10 mouse cellular contexts compared by ENCODE assay signal in the genomic region with DNA sequence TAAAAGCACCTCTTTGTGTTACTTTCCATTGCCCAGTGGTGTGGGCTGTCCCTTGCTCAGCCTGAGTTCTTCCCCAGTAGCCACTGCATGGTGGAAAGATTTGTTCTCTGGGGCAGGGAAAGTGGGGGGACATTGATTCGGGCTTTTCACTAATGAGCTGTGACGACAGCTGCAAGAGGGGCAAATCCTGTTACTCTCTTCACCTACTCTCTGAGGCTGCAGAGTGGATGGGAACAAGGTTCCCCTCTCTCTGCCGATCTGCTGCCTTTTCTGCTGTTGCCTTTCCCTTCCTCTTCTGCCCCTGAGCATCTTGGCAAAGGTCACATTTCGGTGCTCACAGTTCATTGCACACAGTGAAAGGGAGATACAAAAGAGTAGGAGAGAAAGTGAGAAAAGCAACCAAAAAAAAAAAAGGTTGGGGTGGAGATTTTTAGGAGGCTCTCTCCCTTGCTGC. TPM values are rescaled to one million over a fixed set of nuclear protein-coding genes. Genes with fewer than 3 reads are reported as not detected.
DNase-seq lines count a peak whose midpoint lies in the region; ATAC-seq and TF ChIP-seq lines count a peak whose summit lies in the region.
"Had no signal": no experiment of that assay in that cellular context is flagged by ENCODE, and none has a peak within 500 bp of the region (broad histone marks: within the 10 kb centered on the region; RNA-seq: fewer than 3 reads in every experiment).

No protein-coding gene starts in this region.

- no peak for ATAC-seq in liver, embryonic 12.5 days
- ATAC-seq in liver, embryonic 11.5 days (replicated peaks; ENCODE audit: low FRiP score): no peak
- ATAC-seq in embryonic facial prominence, embryonic 14.5 days (ENCODE audit: low read depth): peak; percentile 34; the same call in 1 of the 2 replicates
- ATAC-seq in limb, embryonic 14.5 days (ENCODE audit: low FRiP score, low read depth): no peak
- ATAC-seq in erythroid progenitor cell, adult 5-6 weeks (replicated peaks; ENCODE audit: low FRiP score, poor library complexity, severe bottlenecking): no peak

- H3K27ac ChIP-seq in liver, embryonic 12.5 days: no peak overlapping the region
- H3K27ac ChIP-seq in liver, embryonic 11.5 days (ENCODE audit: low read depth, low read length): no peak overlapping the region
- H3K27ac ChIP-seq in embryonic facial prominence, embryonic 14.5 days (replicated peaks; ENCODE audit: low read depth, low read length): no peak overlapping the region
- H3K27ac ChIP-seq in limb, embryonic 14.5 days (replicated peaks; ENCODE audit: low read depth, low read length): 0 out of 2 replicates have a peak overlapping the region, but pooled peaks have one; percentile 33
- H3K27ac ChIP-seq: gastrocnemius, adult 2 months had no signal

- WGBS in liver, embryonic 12.5 days (ENCODE audit: insufficient replicate concordance): 42% methylated on average over 4 of the region's 4 CpGs
- 32% methylated on average over 4 of the region's 4 CpGs for WGBS in liver, embryonic 11.5 days
- 3% methylated on average over 4 of the region's 4 CpGs for whole genome bisulfite sequencing in embryonic facial prominence, embryonic 14.5 days
- 7% methylated on average over 4 of the region's 4 CpGs for WGBS in limb, embryonic 14.5 days

- H3K4me3 ChIP-seq in liver, embryonic 12.5 days: no peak overlapping the region
- no peak overlapping the region for H3K4me3 ChIP-seq in liver, embryonic 11.5 days (ENCODE audit: low read depth, low read length)
- no peak overlapping the region for H3K4me3 ChIP-seq in embryonic facial prominence, embryonic 14.5 days (ENCODE audit: low read depth, low read length)
- no peak overlapping the region for H3K4me3 ChIP-seq in limb, embryonic 14.5 days (replicated peaks; ENCODE audit: low read length)
- H3K4me3 ChIP-seq: gastrocnemius, adult 2 months had no signal

- H3K27me3 ChIP-seq in liver, embryonic 12.5 days (replicated peaks): no peaks in the 10 kb centered on the region
- H3K27me3 ChIP-seq in liver, embryonic 11.5 days (replicated peaks; ENCODE audit: control insufficient read depth, insufficient read depth, low read length): no peaks in the 10 kb centered on the region
- no peaks in the 10 kb centered on the region for H3K27me3 ChIP-seq in embryonic facial prominence, embryonic 14.5 days (replicated peaks; ENCODE audit: control insufficient read depth, insufficient read depth, low read length)
- no peaks in the 10 kb centered on the region for H3K27me3 ChIP-seq in limb, embryonic 14.5 days (ENCODE audit: control insufficient read depth, insufficient read depth, low read length)

- H3K36me3 ChIP-seq in liver, embryonic 12.5 days: no peaks in the 10 kb centered on the region
- H3K36me3 ChIP-seq in liver, embryonic 11.5 days (ENCODE audit: control insufficient read depth, insufficient read depth, low read length): no peaks in the 10 kb centered on the region
- H3K36me3 ChIP-seq in embryonic facial prominence, embryonic 14.5 days (ENCODE audit: control insufficient read depth, insufficient read depth, low read length): no peaks in the 10 kb centered on the region
- H3K36me3 ChIP-seq in limb, embryonic 14.5 days (ENCODE audit: control insufficient read depth, insufficient read depth, low read length): no peaks in the 10 kb centered on the region

- peaks cover 14% of the 10 kb centered on the region for H3K4me1 ChIP-seq in liver, embryonic 12.5 days
- H3K4me1 ChIP-seq in liver, embryonic 11.5 days (replicated peaks; ENCODE audit: control insufficient read depth, insufficient read depth, low read length): no peaks in the 10 kb centered on the region
- peaks cover 12% of the 10 kb centered on the region; the same call in 1 of the 2 replicates for H3K4me1 ChIP-seq in embryonic facial prominence, embryonic 14.5 days (ENCODE audit: control insufficient read depth, insufficient read depth, low read length)
- no peaks in the 10 kb centered on the region for H3K4me1 ChIP-seq in limb, embryonic 14.5 days (ENCODE audit: control insufficient read depth, insufficient read depth, low read length)

- H3K9me3 ChIP-seq in liver, embryonic 12.5 days (replicated peaks): no peaks in the 10 kb centered on the region
- no peaks in the 10 kb centered on the region for H3K9me3 ChIP-seq in liver, embryonic 11.5 days (ENCODE audit: control insufficient read depth, low read length)
- H3K9me3 ChIP-seq in embryonic facial prominence, embryonic 14.5 days (ENCODE audit: control insufficient read depth, low read length): no peaks in the 10 kb centered on the region
- H3K9me3 ChIP-seq in limb, embryonic 14.5 days (ENCODE audit: control insufficient read depth, low read length): no peaks in the 10 kb centered on the region

- H3K4me2 ChIP-seq in liver, embryonic 12.5 days: peak overlapping the region; percentile 3; the same call in 1 of the 2 replicates
- no peak overlapping the region for H3K4me2 ChIP-seq in liver, embryonic 11.5 days
- no peak overlapping the region for H3K4me2 ChIP-seq in embryonic facial prominence, embryonic 14.5 days (ENCODE audit: low read depth, low read length)
- no peak overlapping the region for H3K4me2 ChIP-seq in limb, embryonic 14.5 days (replicated peaks; ENCODE audit: low read depth, low read length, severe bottlenecking)

- no peak for DNase-seq in liver, embryonic 11.5 days (ENCODE audit: low spot score)
- DNase-seq in embryonic facial prominence, embryonic 14.5 days (ENCODE audit: low spot score): peak; percentile 39
- no peak for DNase-seq in limb, embryonic 14.5 days (ENCODE audit: low spot score)
- DNase-seq in retina, postnatal 1 day: peak; percentile 76
- DNase-seq in lung, postnatal 25 days (ENCODE audit: low spot score): no peak
- no peak for DNase-seq in right cerebral cortex, postnatal 4 days
- DNase-seq: gastrocnemius, adult 2 months had no signal

- TF ChIP-seq POLR2A in limb, embryonic 14.5 days (IDR thresholded peaks at IDR 0.05; ENCODE audit: borderline replicate concordance, extremely low read depth, insufficient read depth, insufficient read length): no peak

- no peak overlapping the region for H3K9ac ChIP-seq in liver, embryonic 12.5 days
- H3K9ac ChIP-seq in liver, embryonic 11.5 days (ENCODE audit: low read depth, low read length): no peak overlapping the region
- no peak overlapping the region for H3K9ac ChIP-seq in embryonic facial prominence, embryonic 14.5 days (ENCODE audit: low read depth, low read length)
- H3K9ac ChIP-seq in limb, embryonic 14.5 days (ENCODE audit: low read depth, low read length, severe bottlenecking): no peak overlapping the region

RNA-seq across cellular contexts. Expression of a gene that starts 50.4 kb away (rescaled TPM):
- 8.8 and 10.4 TPM in 2 replicates for polyA plus RNA-seq in liver, embryonic 12.5 days (2016; fragmentation: Nextera tagmentation; extraction: Ambion mirVana)
- 11.9 and 13.3 TPM in 2 replicates for polyA plus RNA-seq in liver, embryonic 11.5 days (2014; fragmentation: Nextera tagmentation; extraction: Ambion mirVana)
- 3.1 and 3.7 TPM in 2 replicates for polyA plus RNA-seq in embryonic facial prominence, embryonic 14.5 days (2014; fragmentation: Nextera tagmentation; extraction: Ambion mirVana)
- polyA plus RNA-seq in limb, embryonic 14.5 days (2012; rRNA removed): 4.8 and 6.1 TPM in 2 replicates
- polyA plus RNA-seq in limb, embryonic 14.5 days (2014; fragmentation: Nextera tagmentation; extraction: Ambion mirVana): 3.0 and 4.1 TPM in 2 replicates
- 66.0 and 83.0 TPM in 2 replicates for total RNA-seq in erythroid progenitor cell, adult 5-6 weeks (2015; ENCODE audit: low replicate concordance)
- 56.0 and 89.0 TPM in 2 replicates for total RNA-seq in erythroid progenitor cell, adult 5-6 weeks (2017; ENCODE audit: low replicate concordance)

RNA-seq across cellular contexts. Expression of a gene that starts 56.8 kb away (rescaled TPM):
- polyA plus RNA-seq in liver, embryonic 12.5 days (2016; fragmentation: Nextera tagmentation; extraction: Ambion mirVana): 0.18 TPM in 1 of 2 replicates, not detected in the other
- 0.08 TPM in 1 of 2 replicates, not detected in the other for polyA plus RNA-seq in liver, embryonic 11.5 days (2014; fragmentation: Nextera tagmentation; extraction: Ambion mirVana)
- polyA plus RNA-seq in embryonic facial prominence, embryonic 14.5 days (2014; fragmentation: Nextera tagmentation; extraction: Ambion mirVana): 1.0 and 1.2 TPM in 2 replicates
- polyA plus RNA-seq in limb, embryonic 14.5 days (2012; rRNA removed): 0.64 and 0.72 TPM in 2 replicates
- polyA plus RNA-seq in limb, embryonic 14.5 days (2014; fragmentation: Nextera tagmentation; extraction: Ambion mirVana): 0.96 and 1.1 TPM in 2 replicates
- not detected in 2 replicates for total RNA-seq in erythroid progenitor cell, adult 5-6 weeks (2015; ENCODE audit: low replicate concordance)
- not detected in 2 replicates for total RNA-seq in erythroid progenitor cell, adult 5-6 weeks (2017; ENCODE audit: low replicate concordance)
- total RNA-seq: liver, adult 2 months had no signal
- polyA plus RNA-seq: liver, adult 2 months had no signal

Comparison
In these comparisons a context has a peak if more than half of its experiments do, and no peak if none do; other contexts are left out.
1. DNase-seq: peak in embryonic facial prominence, embryonic 14.5 days (single experiment) and retina, postnatal 1 day (single experiment); none in liver, embryonic 11.5 days (single experiment), limb, embryonic 14.5 days (single experiment), lung, postnatal 25 days (single experiment) and right cerebral cortex, postnatal 4 days (single experiment).